Mouse (Mus musculus) embryonic facial prominence, embryonic 13.5 days (tissue): ENCODE measurements around the gene Nploc4. TPM values are rescaled to one million over a fixed set of nuclear protein-coding genes. Genes with fewer than 3 reads are reported as not detected.

Experiments
- ATAC-seq: fragments of 200-750 bp; cut with Nextera tagmentation; 2 replicates; pipeline ENCODE4 v1.8.0; 2017; ENCODE audit warnings: low read depth; ENCODE audit not compliant: insufficient number of reproducible peaks, insufficient read depth, low FRiP score, low TSS enrichment
- H3K27ac ChIP-seq: fragments of 300-500 bp; sonication (generic); 2 replicates; pipeline ENCODE4 v1.5.1; 2015; ENCODE audit warnings: moderate library complexity, mild to moderate bottlenecking, inconsistent platforms
- H3K27me3 ChIP-seq: fragments of 300-500 bp; sonication (generic); 2 replicates; pipeline ENCODE4 v1.6.1; 2015; ENCODE audit warnings: mild to moderate bottlenecking, inconsistent platforms
- H3K36me3 ChIP-seq: fragments of 300-500 bp; sonication (generic); 2 replicates; pipeline ENCODE4 v1.6.1; 2015; ENCODE audit warnings: mild to moderate bottlenecking, inconsistent platforms
- H3K4me1 ChIP-seq: fragments of 300-500 bp; sonication (generic); 2 replicates; pipeline ENCODE4 v1.6.1; 2015; ENCODE audit warnings: inconsistent platforms
- H3K4me2 ChIP-seq: fragments of 300-500 bp; sonication (generic); 2 replicates; pipeline ENCODE4 v1.6.1; 2015; ENCODE audit warnings: moderate library complexity, mild to moderate bottlenecking, inconsistent platforms
- H3K4me3 ChIP-seq: fragments of 300-500 bp; sonication (generic); 2 replicates; pipeline ENCODE4 v1.5.1; 2015; ENCODE audit warnings: mild to moderate bottlenecking, inconsistent platforms
- H3K9ac ChIP-seq: fragments of 300-500 bp; sonication (generic); 2 replicates; pipeline ENCODE4 v1.6.1; 2015; ENCODE audit warnings: mild to moderate bottlenecking, inconsistent platforms
- H3K9me3 ChIP-seq: fragments of 300-500 bp; sonication (generic); 2 replicates; pipeline ENCODE4 v1.6.1; 2016; ENCODE audit warnings: inconsistent platforms
- WGBS: fragments of 180-500 bp; shearing (Covaris S2); methylation state at CpG from one replicate; pipeline ENCODE4 v1.1.7; 2015; ENCODE audit warnings: mixed read lengths; 5-methylcytosine and 5-hydroxymethylcytosine counted together
- polyA plus RNA-seq: library from polyadenylated mRNA; unstranded; fragments of >200 nt; fragmentation: Nextera tagmentation; extraction: Ambion mirVana; gene quantifications from 2 replicates; pipeline ENCODE4 v1.2.1, GENCODE M21; 2015

Nploc4 gene
- polyA plus RNA-seq, 1 experiment from 2014 or later = 37.4 TPM

GRCm38 (mm10) chr11:120376302-120377160, 61.0 kb downstream of the Nploc4 start:
- Histone ChIP-seq H3K9ac (peak overlapping the region; percentile 87), H3K36me3 (peaks cover 73% of the 10 kb centered on the region), H3K9me3 (no peaks in the 10 kb centered on the region), H3K27me3 (no peaks in the 10 kb centered on the region), H3K4me3 (peak overlapping the region; percentile 81; the same call in 1 of the 2 replicates), H3K4me2 (peak overlapping the region; percentile 96), H3K27ac (no peak overlapping the region), H3K4me1 (peaks cover 34% of the 10 kb centered on the region)
- no peak for ATAC-seq
- WGBS = 90% methylated on average over 17 of the region's 17 CpGs

GRCm38 (mm10) chr11:120375324-120375723, 62.2 kb downstream of the Nploc4 start:
- Histone ChIP-seq H3K27ac (no peak overlapping the region), H3K9ac (no peak overlapping the region), H3K4me2 (no peak overlapping the region), H3K9me3 (no peaks in the 10 kb centered on the region), H3K4me1 (peaks cover 32% of the 10 kb centered on the region), H3K36me3 (peaks cover 71% of the 10 kb centered on the region), H3K27me3 (no peaks in the 10 kb centered on the region), H3K4me3 (no peak overlapping the region)
- no peak for ATAC-seq
- WGBS = 92% methylated on average over 10 of the region's 10 CpGs

GRCm38 (mm10) chr11:120373820-120374586, 63.5 kb downstream of the Nploc4 start:
- WGBS = 91% methylated on average over 23 of the region's 23 CpGs
- H3K4me3 ChIP-seq = no peak overlapping the region
- no peak overlapping the region; the same call in 1 of the 2 replicates for H3K4me2 ChIP-seq
- peaks cover 27% of the 10 kb centered on the region for H3K4me1 ChIP-seq
- peak overlapping the region; percentile 22; the same call in 1 of the 2 replicates for H3K27ac ChIP-seq
- no peak for ATAC-seq
- H3K9ac ChIP-seq = peak overlapping the region; percentile 46; the same call in 1 of the 2 replicates
- H3K36me3 ChIP-seq = peaks cover 81% of the 10 kb centered on the region
- H3K27me3 ChIP-seq = no peaks in the 10 kb centered on the region
- no peaks in the 10 kb centered on the region for H3K9me3 ChIP-seq

GRCm38 (mm10) chr11:120373025-120373424, 64.5 kb downstream of the Nploc4 start:
- Histone ChIP-seq H3K27me3 (no peaks in the 10 kb centered on the region), H3K4me3 (no peak overlapping the region), H3K4me1 (peaks cover 22% of the 10 kb centered on the region), H3K4me2 (no peak overlapping the region), H3K9me3 (no peaks in the 10 kb centered on the region), H3K9ac (no peak overlapping the region), H3K27ac (no peak overlapping the region), H3K36me3 (peaks cover 88% of the 10 kb centered on the region)
- ATAC-seq = no peak
- 70% methylated on average over 13 of the region's 13 CpGs for WGBS

- Histone ChIP-seq H3K4me2 (no peak overlapping the region), H3K4me3 (no peak overlapping the region), H3K9me3 (no peaks in the 10 kb centered on the region), H3K9ac (no peak overlapping the region), H3K4me1 (peaks cover 16% of the 10 kb centered on the region), H3K27me3 (no peaks in the 10 kb centered on the region), H3K27ac (0 out of 2 replicates have a peak overlapping the region, but pooled peaks have one; percentile 22), H3K36me3 (peaks cover 61% of the 10 kb centered on the region)
- WGBS = 37% methylated on average over 8 of the region's 8 CpGs
- no peak for ATAC-seq
These were observed 67.9 kb downstream of the Nploc4 start for GRCm38 (mm10) chr11:120369656-120370055.

- 33% methylated on average over 7 of the region's 7 CpGs for WGBS
- no peak overlapping the region for H3K27ac ChIP-seq
These were observed 71.0 kb downstream of the Nploc4 start for GRCm38 (mm10) chr11:120366443-120367027.

GRCm38 (mm10) chr11:120362891-120363290, 74.6 kb downstream of the Nploc4 start:
- Histone ChIP-seq H3K4me1 (peaks cover 36% of the 10 kb centered on the region), H3K4me3 (no peak overlapping the region), H3K9ac (no peak overlapping the region), H3K27me3 (no peaks in the 10 kb centered on the region), H3K27ac (no peak overlapping the region), H3K4me2 (no peak overlapping the region), H3K9me3 (no peaks in the 10 kb centered on the region), H3K36me3 (no peaks in the 10 kb centered on the region)
- no peak for ATAC-seq
- WGBS = 78% methylated on average over 6 of the region's 6 CpGs

More at GRCm38 (mm10) chr11:120366443-120367027, 71.0 kb downstream of the Nploc4 start:
- Histone ChIP-seq H3K9me3 (no peaks in the 10 kb centered on the region), H3K4me2 (no peak overlapping the region), H3K4me1 (peaks cover 17% of the 10 kb centered on the region), H3K4me3 (no peak overlapping the region), H3K9ac (no peak overlapping the region), H3K27me3 (no peaks in the 10 kb centered on the region), H3K36me3 (peaks cover 30% of the 10 kb centered on the region)
- ATAC-seq = no peak

GRCm38 (mm10) chr11:120361295-120361694, 76.2 kb downstream of the Nploc4 start, which contains the start of gene Fscn2:
Gene Fscn2, plus strand, starts transcription at chr11:120361534.
- ATAC-seq = no peak
- H3K4me2 ChIP-seq = no peak within 1 kb of the TSS
- no peak within 1 kb of the TSS for H3K4me3 ChIP-seq
- no peaks in the 10 kb centered on the region for H3K27me3 ChIP-seq
- no peak within 1 kb of the TSS; the same call in 1 of the 2 replicates for H3K27ac ChIP-seq
- no peaks in the 10 kb centered on the region for H3K36me3 ChIP-seq
- H3K9ac ChIP-seq = 0 out of 2 replicates have a peak within 1 kb of the TSS, but pooled peaks have one; percentile 32
- no peaks in the 10 kb centered on the region for H3K9me3 ChIP-seq
- WGBS = 73% methylated on average over 10 of the region's 10 CpGs
- H3K4me1 ChIP-seq = peaks cover 41% of the 10 kb centered on the region

- no peak overlapping the region; the same call in 1 of the 2 replicates for H3K27ac ChIP-seq
- H3K4me3 ChIP-seq = no peak overlapping the region
- H3K36me3 ChIP-seq = no peaks in the 10 kb centered on the region
- no peak for ATAC-seq
- no peak overlapping the region for H3K9ac ChIP-seq
- H3K27me3 ChIP-seq = no peaks in the 10 kb centered on the region
- H3K4me1 ChIP-seq = peaks cover 37% of the 10 kb centered on the region
- WGBS = 50% methylated on average over 5 of the region's 5 CpGs
- no peaks in the 10 kb centered on the region for H3K9me3 ChIP-seq
- H3K4me2 ChIP-seq = no peak overlapping the region
These were observed 76.8 kb downstream of the Nploc4 start for GRCm38 (mm10) chr11:120360755-120361154.

GRCm38 (mm10) chr11:120360062-120360461, 77.4 kb downstream of the Nploc4 start:
- H3K27ac ChIP-seq = no peak overlapping the region
- no peaks in the 10 kb centered on the region for H3K36me3 ChIP-seq
- peaks cover 43% of the 10 kb centered on the region for H3K4me1 ChIP-seq
- no peak overlapping the region for H3K4me2 ChIP-seq
- H3K4me3 ChIP-seq = no peak overlapping the region
- no peak overlapping the region for H3K9ac ChIP-seq
- WGBS = 46% methylated on average over 8 of the region's 8 CpGs
- H3K27me3 ChIP-seq = no peaks in the 10 kb centered on the region
- no peaks in the 10 kb centered on the region for H3K9me3 ChIP-seq
- no peak for ATAC-seq

GRCm38 (mm10) chr11:120359391-120359790, 78.1 kb downstream of the Nploc4 start:
- WGBS = 86% methylated on average over 6 of the region's 6 CpGs
- Histone ChIP-seq H3K9ac (no peak overlapping the region), H3K4me1 (peaks cover 46% of the 10 kb centered on the region), H3K36me3 (no peaks in the 10 kb centered on the region), H3K27me3 (no peaks in the 10 kb centered on the region), H3K4me3 (no peak overlapping the region), H3K27ac (peak overlapping the region; percentile 89), H3K4me2 (no peak overlapping the region), H3K9me3 (no peaks in the 10 kb centered on the region)
- no peak for ATAC-seq
